Mouse (Mus musculus): ENCODE measurements at regions not wholly inside any gene's neighbourhood (a gene's known extent, or its start where the extent isn't known, plus 50 kb on each side); places are given as distances from the start of the nearest gene placed in this dataset.
A peak's percentile ranks its signal among the peaks of the same experiment; 100 is the strongest.

DNA sequence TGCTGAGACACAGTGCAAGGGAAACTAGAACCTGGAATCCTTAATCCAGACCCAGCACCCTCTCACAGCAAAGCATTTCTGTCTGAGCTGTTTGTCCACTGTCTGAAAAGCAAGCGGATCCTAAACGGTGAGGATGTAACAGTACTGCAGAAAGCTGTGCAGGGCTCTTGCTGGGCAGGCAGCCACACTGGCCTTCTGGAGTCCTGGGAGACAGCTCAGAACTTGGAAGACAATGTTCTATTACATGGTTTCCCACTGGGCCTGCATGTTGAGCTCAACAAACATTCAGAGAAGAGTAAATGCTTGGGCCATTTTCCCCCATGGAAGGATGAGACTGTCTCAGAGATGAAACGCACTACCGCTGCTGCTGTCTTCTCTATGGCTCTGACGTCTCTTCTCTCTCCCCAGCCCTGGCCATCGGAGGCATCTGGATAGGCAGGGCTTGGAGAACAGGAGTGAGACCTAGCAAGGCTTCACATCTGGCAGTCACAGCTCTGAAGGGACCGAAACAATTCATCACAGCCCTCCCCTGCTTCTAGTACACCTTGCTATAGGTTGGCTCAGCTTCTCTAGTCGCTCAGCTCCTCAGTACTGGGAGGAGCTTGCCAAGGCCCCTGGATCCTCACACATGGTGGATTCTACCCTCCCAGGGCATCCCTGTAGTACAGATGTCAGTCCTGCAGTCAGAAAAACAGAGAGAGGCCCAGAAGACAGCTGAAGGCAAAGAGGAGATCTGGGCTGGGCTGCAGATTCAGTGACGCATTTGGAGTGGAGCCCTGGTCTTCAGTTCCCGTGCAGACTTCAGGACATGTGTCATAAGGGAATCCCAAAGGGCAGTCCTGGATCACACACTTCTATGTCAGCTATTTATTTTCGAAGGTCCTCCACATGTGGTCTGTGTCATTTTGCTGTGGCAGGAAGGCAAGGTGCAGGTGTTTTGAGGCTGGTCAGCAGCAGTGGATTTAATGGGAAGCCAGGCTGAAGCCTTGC lies 171.7 kb downstream of the Trim29 start:
- H3K4me1 ChIP-seq (ENCODE audit: control insufficient read depth, insufficient read depth, low read length): no peaks in the 10 kb centered on the region
- H3K27me3 ChIP-seq (ENCODE audit: control insufficient read depth, insufficient read depth, low read length): no peaks in the 10 kb centered on the region
- H3K36me3 ChIP-seq (ENCODE audit: control insufficient read depth, insufficient read depth, low read length): no peaks in the 10 kb centered on the region
- no peak overlapping the region for H3K4me3 ChIP-seq (ENCODE audit: control insufficient read depth, low read depth, low read length)
- no peak overlapping the region for H3K27ac ChIP-seq (ENCODE audit: control insufficient read depth, insufficient read depth, low read depth, low read length)
- no peak for TF ChIP-seq POLR2A (IDR thresholded peaks at IDR 0.05; ENCODE audit: control insufficient read depth, low read depth, low read length)
- no peak for TF ChIP-seq CTCF (IDR thresholded peaks at IDR 0.05; ENCODE audit: control insufficient read depth, insufficient read depth, insufficient replicate concordance, low read depth, low read length)

DNA sequence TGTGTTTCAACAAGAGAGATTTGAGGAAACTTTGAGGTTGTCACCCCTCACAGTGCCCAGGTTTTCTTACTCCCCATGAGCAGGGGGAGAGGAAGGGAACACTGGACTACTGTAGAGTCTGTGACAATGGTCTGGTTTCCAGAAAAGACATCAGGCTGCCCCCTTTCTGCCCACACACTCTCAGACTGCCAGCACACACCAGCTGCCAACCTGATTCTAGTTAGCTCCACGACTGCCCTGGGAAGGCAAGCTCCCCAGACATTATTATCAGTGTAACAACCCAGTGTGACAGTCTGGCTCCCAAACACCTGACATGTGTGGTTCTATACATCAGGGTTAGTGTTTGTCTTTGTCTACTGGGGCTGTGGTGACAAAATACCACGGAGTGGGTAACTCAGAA lies 172.5 kb downstream of the Trim29 start:
- no peaks in the 10 kb centered on the region for H3K36me3 ChIP-seq (ENCODE audit: control insufficient read depth, insufficient read depth, low read length)
- H3K27ac ChIP-seq (ENCODE audit: control insufficient read depth, insufficient read depth, low read depth, low read length): no peak overlapping the region
- no peak for TF ChIP-seq CTCF (IDR thresholded peaks at IDR 0.05; ENCODE audit: control insufficient read depth, insufficient read depth, insufficient replicate concordance, low read depth, low read length)
- TF ChIP-seq POLR2A (IDR thresholded peaks at IDR 0.05; ENCODE audit: control insufficient read depth, low read depth, low read length): no peak
- H3K4me1 ChIP-seq (ENCODE audit: control insufficient read depth, insufficient read depth, low read length): no peaks in the 10 kb centered on the region
- no peaks in the 10 kb centered on the region for H3K27me3 ChIP-seq (ENCODE audit: control insufficient read depth, insufficient read depth, low read length)
- H3K4me3 ChIP-seq (ENCODE audit: control insufficient read depth, low read depth, low read length): no peak overlapping the region

DNA sequence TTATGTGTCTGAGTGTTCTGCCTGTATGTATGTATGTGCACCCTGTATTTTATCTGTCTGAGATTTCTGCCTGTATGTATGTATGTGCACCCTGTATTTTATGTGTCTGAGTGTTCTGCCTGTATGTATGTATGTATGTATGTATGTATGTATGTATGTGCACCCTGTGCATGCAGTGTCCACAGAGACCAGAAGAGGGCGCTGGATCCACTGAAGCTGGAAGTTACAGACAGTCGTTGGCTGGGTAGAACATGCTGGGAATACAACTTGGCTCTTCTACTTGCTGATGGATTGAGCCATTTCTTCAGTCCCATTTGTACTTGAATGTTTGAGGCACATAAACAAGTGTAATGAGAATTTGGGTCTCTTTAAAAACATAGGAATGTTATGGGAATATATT lies 173.3 kb downstream of the Trim29 start:
- no peaks in the 10 kb centered on the region for H3K4me1 ChIP-seq (ENCODE audit: control insufficient read depth, insufficient read depth, low read length)
- H3K36me3 ChIP-seq (ENCODE audit: control insufficient read depth, insufficient read depth, low read length): no peaks in the 10 kb centered on the region
- H3K27me3 ChIP-seq (ENCODE audit: control insufficient read depth, insufficient read depth, low read length): no peaks in the 10 kb centered on the region
- no peak overlapping the region for H3K27ac ChIP-seq (ENCODE audit: control insufficient read depth, insufficient read depth, low read depth, low read length)
- H3K4me3 ChIP-seq (ENCODE audit: control insufficient read depth, low read depth, low read length): no peak overlapping the region
- no peak for TF ChIP-seq POLR2A (IDR thresholded peaks at IDR 0.05; ENCODE audit: control insufficient read depth, low read depth, low read length)
- peak; percentile 48; the same call in 1 of the 2 replicates for TF ChIP-seq CTCF (IDR thresholded peaks at IDR 0.05; ENCODE audit: control insufficient read depth, insufficient read depth, insufficient replicate concordance, low read depth, low read length)

DNA sequence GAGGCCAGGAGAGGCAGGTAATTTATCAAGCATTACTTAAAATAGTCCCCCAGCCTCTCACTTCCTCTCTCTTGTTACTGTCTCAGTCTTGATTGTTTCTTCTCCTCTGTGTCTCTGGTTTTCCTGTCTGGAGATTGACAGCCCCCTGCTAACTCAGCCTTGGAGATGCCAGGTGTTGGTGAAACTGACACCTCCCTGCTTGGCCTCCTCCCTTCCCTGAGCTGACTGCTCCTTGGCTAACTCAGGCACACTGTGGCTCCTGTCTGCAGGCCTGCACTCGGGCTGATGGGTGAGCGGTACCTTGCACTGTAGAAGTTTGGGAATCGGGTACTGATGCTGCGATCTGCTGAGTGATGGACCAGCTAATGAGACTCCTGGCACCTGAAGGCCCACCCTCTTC lies 176.1 kb downstream of the Trim29 start:
- Histone ChIP-seq H3K4me1 (ENCODE audit: control insufficient read depth, insufficient read depth, low read length) (no peaks in the 10 kb centered on the region), H3K27ac (ENCODE audit: control insufficient read depth, insufficient read depth, low read depth, low read length) (no peak overlapping the region), H3K27me3 (ENCODE audit: control insufficient read depth, insufficient read depth, low read length) (no peaks in the 10 kb centered on the region), H3K4me3 (ENCODE audit: control insufficient read depth, low read depth, low read length) (no peak overlapping the region), H3K36me3 (ENCODE audit: control insufficient read depth, insufficient read depth, low read length) (no peaks in the 10 kb centered on the region)
- no peak for TF ChIP-seq POLR2A (IDR thresholded peaks at IDR 0.05; ENCODE audit: control insufficient read depth, low read depth, low read length)
- TF ChIP-seq CTCF (IDR thresholded peaks at IDR 0.05; ENCODE audit: control insufficient read depth, insufficient read depth, insufficient replicate concordance, low read depth, low read length): no peak

DNA sequence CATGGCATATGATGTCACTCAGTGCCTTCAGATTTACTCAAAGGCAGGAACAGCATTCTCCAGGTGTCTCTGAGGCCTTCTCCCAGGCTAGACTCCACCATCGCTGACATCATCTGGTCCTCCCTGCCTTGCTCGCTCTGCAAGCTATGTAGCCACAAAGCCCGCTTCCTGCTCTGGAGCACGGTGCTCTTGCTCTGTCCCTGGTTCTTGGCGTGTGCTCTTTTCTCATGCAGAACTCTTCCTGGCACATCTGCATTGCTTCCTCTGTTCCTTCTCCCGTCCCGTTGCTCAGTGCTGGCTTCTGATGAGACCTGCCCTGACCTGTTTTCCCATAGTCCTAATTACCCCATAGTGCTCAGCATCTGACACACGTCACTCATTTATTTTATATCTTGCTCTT lies 178.6 kb downstream of the Trim29 start:
- H3K4me3 ChIP-seq (ENCODE audit: control insufficient read depth, low read depth, low read length): no peak overlapping the region
- H3K36me3 ChIP-seq (ENCODE audit: control insufficient read depth, insufficient read depth, low read length): no peaks in the 10 kb centered on the region
- H3K27me3 ChIP-seq (ENCODE audit: control insufficient read depth, insufficient read depth, low read length): no peaks in the 10 kb centered on the region
- H3K27ac ChIP-seq (ENCODE audit: control insufficient read depth, insufficient read depth, low read depth, low read length): no peak overlapping the region
- TF ChIP-seq CTCF (IDR thresholded peaks at IDR 0.05; ENCODE audit: control insufficient read depth, insufficient read depth, insufficient replicate concordance, low read depth, low read length) (no peak), POLR2A (IDR thresholded peaks at IDR 0.05; ENCODE audit: control insufficient read depth, low read depth, low read length) (no peak)
- H3K4me1 ChIP-seq (ENCODE audit: control insufficient read depth, insufficient read depth, low read length): no peaks in the 10 kb centered on the region

DNA sequence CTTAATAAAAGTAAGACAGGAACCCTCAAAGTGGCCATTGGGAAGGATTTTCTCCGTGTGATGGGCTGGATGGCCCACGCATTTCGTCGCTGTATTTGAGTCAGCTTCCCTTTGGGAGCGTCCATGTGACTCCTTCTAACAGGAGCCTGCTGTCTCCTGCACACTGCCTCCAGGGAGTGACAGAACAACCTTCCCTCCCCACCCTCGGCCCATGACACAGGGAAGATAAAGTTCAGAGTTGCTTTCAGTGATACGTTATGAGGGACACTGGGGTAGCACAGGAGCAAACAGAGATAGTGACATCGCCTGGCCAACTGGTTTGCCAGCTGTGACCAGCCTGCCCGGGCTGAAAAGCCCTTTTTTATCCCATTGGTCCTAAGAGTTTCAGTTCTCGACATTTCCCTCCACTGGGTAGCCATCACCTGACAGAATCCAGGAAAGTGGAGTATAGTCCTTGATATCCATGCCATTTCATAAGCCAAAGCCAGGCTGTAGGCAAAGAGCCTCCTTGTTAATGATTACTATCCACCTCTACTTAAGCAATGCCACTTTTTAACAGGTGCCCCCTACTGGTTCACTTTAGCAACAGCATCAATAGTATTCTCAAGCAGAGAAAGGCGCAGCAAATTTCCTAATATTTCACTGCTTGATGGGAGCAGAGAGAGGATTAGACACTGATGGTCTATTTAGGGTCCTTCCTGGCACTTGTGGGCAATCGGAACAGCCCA lies 180.5 kb downstream of the Trim29 start:
- H3K27me3 ChIP-seq (ENCODE audit: control insufficient read depth, insufficient read depth, low read length): no peaks in the 10 kb centered on the region
- no peak overlapping the region for H3K27ac ChIP-seq (ENCODE audit: control insufficient read depth, insufficient read depth, low read depth, low read length)
- no peaks in the 10 kb centered on the region for H3K4me1 ChIP-seq (ENCODE audit: control insufficient read depth, insufficient read depth, low read length)
- no peak overlapping the region for H3K4me3 ChIP-seq (ENCODE audit: control insufficient read depth, low read depth, low read length)
- no peaks in the 10 kb centered on the region for H3K36me3 ChIP-seq (ENCODE audit: control insufficient read depth, insufficient read depth, low read length)
- TF ChIP-seq CTCF (IDR thresholded peaks at IDR 0.05; ENCODE audit: control insufficient read depth, insufficient read depth, insufficient replicate concordance, low read depth, low read length) (no peak), POLR2A (IDR thresholded peaks at IDR 0.05; ENCODE audit: control insufficient read depth, low read depth, low read length) (no peak)
